Mouse (Mus musculus) testis, postnatal 10 days (tissue): ENCODE measurements at regions not wholly inside any gene's neighbourhood (a gene's known extent, or its start where the extent isn't known, plus 50 kb on each side); places are given as distances from the start of the nearest gene placed in this dataset.

ENCODE experiments used
- DNase-seq: peaks from one replicate; pipeline ENCODE4 v3.0.0; 2021; ENCODE audit warnings: low spot score

DNA sequence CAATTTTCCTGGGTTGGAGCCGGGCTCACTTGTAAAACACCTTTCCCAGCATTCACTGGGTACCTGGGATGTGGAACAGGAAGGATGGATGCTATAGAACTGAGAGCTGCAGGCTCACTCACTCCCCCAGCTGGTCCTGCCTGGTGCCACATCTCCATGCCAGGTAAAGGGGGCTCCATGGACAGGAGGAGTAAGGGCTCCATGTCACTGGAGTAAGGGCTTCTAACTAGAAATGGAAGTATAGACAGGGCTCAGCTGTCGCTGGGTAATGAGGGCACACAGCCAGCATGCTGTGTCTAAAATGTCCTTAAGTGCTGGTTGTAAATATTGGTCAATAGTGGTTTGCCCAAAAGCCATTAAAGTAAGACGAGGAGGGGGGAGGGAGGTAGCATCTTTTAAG, 99.4 kb upstream of the Gpr12 start:
- DNase-seq, result no peak

DNA sequence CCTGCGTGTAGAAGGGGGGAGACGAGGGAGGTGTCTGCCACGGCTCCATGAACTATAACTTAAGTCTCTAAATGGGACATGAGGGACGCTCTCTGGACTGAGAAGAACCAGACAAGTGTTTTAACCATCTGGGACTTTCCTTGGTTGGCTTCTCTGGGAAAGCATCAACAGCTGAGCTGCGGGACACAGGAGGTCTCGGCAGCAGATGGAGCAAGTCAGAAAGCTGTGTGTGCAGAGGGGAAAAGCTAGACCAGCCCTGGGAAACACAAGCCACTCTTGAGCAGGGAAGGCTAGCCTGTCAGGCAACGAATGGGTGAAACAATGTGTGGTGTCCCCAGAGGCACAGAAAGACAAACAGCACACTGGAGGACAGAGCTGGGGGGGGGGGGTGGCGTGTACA, 98.5 kb upstream of the Gpr12 start:
- DNase-seq, result no peak

DNA sequence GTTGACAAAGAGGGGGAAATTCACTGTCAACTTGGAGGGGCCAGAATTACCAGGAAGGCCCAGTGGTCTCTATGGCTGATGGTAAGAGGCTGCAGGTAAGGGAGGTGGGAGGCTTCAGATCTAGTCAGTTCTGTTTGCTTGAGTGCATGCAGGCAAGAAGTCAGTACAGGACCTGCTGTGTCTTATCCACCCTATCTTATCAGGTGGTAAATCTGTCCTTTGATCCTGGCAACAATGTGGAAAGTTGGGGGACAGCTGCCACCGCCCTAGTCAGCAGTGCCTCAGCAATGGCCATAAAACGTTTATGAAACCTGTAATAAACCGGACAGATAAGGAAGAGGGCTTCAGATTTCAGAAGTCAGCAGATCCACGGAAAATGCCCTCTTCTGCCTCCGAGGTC, 97.9 kb upstream of the Gpr12 start:
- DNase-seq, result no peak

DNA sequence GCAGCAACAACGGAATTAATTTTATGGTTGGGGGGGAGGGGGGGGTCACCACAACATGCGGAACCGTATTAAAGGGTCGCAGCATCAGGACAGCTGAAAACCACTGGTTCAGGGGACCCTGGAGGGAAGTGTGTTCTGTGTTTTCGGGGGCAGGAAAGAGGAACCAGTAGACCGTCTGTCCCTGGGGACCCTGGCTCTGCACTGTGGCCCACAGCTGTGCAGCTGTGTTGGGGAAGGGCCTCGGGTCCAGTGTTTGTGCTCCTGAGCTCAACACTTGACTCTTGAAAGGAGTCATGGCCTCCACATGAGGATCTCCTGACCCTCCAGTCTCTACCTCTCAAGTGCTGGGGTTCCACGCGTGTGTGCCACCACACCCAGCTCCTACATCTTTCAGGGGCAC, 96.5 kb upstream of the Gpr12 start:
- DNase-seq, result no peak

DNA sequence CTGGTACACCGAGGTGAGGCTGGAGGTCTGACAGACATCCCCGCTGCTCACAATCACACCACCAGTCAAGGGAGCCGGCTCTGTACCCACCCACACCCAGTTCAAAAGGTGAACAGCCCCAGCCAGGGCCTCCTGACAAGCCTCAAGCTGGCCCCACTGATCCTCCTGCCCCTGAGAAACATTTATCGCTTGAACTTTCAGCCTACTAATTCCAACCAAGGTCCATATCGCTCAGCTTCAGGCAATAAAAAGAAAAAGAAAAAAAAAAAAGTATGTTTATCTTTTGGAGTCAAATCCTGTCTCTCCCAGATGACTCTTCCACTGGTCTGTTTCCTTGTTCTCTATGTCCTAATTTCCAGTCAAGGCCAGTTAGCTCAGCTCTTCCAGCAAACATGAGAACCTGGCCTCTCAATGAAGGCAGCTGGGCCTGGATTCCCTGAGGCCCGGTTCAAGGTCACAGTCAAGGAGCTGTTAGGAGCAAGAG, 94.2 kb upstream of the Gpr12 start:
- no peak for DNase-seq

DNA sequence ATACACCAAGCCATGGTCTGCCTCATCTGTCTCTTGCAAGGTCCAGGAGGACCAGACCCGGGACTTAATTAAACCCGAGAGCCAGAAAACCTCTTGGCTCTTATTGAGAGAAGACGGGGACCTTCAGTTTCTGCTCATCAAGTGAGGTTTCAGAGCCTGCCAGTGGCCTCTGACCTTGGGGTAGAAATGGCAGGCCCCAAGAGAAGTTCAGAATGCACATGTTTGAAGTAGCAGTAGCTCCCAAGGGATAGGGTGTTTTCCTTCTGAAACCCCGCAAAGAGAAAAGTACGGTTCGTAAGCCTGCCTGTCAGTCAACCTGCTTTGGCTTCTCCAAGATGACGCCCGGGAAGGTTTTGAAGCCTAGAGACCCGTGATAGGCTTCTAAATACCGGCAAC, 93.7 kb upstream of the Gpr12 start:
- DNase-seq, result no peak

DNA sequence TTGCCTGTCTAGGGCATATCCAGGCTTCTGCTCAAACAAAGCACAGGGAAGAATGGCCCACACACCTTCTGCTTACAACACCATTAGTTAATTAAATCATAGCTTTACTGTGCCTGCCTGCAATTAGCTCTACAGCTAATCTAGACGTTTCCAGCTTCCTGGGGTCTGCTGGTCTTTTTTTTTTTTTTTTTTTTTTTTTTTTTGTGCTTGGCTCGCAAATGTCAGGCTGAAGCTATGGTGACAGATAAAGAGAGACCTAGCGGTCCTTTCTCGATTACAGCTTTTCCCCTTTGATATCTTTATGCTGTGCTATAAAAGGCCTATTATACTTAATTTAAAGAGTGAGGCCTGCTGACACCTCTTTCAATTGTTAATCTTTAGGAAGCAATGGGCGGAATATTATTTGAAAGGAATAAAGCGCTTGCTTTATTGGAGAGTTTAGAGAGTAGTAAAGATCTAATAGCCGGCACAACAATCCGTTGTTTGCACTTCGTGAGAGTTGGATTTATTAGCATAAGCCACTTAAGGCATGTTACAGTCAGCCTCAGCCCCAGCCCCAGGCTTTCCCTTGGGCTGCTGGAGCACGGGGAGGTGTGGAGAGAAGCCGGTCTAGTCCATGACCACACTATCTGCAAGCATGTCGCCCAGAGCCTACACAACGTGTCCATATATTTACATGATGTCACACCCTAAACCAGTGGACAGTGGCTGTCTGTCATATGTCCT, 93.2 kb upstream of the Gpr12 start:
- DNase-seq, result no peak

DNA sequence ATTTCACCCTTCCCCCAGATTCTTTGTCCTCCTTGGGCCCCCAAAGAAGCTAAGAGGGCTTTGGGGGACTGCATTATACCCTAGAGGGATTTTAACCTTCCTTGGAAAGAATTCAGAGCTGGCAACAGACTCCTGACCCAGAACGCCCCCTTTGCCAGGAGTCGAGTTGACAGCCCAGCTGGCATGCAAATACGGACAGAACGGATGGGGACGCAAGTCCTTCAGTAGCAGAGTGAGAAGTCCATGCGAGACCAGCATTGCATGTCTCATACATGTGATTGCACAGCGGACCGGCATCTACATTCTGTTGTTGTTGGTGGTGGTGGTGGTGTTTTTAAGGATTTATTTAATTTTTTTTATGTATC, 92.1 kb upstream of the Gpr12 start:
- no peak for DNase-seq

DNA sequence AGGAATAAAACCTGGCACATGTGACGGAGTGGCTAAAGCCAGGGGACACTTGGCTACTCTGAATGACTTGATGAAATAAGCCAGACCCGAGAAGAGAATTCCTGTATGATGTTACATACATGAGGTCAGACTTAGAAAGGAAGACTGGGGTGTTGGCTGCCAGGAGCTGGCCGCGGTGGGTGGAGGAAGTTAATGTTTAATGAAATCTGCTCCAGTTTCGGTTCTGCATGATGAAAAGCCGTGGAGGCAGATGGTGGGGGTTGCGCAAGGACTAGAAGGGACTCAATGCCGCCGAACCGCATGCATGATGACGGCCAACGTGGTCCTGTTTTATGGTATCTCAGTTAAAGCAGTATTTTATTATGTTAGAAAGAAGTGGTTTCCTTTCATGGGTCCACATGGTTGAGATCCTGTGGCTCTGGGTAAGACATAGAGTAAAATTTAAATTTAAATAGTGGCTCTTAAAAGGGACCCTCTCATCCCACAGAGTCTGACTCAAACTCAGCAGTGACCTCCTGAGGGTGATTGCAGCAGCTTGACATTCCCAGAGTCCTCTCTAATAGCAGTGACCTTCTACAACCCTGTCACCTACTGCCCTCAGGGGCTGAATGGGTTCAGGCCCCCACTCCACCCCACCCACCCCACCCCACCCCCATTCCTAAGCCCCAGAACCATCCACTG, 91.6 kb upstream of the Gpr12 start:
- no peak for DNase-seq

DNA sequence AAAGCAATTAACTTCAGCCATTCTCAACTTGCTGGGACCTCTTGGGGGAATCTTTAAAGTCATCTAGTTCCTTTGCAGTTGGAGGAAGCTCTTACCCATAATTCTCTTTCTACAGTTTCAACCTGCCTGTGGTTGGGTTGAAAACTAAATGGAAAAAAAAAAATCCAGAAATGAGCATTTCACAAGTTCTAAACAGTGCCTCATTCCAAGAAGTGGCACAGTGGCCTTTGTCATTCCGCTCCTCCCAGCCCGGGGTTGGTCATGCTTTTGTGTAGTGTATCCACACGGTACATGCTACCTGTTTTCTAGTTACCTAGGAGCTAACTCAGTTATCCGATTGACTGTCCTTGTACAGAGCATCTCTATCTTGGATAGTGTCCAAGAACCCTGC, 90.8 kb upstream of the Gpr12 start:
- DNase-seq, result no peak

DNA sequence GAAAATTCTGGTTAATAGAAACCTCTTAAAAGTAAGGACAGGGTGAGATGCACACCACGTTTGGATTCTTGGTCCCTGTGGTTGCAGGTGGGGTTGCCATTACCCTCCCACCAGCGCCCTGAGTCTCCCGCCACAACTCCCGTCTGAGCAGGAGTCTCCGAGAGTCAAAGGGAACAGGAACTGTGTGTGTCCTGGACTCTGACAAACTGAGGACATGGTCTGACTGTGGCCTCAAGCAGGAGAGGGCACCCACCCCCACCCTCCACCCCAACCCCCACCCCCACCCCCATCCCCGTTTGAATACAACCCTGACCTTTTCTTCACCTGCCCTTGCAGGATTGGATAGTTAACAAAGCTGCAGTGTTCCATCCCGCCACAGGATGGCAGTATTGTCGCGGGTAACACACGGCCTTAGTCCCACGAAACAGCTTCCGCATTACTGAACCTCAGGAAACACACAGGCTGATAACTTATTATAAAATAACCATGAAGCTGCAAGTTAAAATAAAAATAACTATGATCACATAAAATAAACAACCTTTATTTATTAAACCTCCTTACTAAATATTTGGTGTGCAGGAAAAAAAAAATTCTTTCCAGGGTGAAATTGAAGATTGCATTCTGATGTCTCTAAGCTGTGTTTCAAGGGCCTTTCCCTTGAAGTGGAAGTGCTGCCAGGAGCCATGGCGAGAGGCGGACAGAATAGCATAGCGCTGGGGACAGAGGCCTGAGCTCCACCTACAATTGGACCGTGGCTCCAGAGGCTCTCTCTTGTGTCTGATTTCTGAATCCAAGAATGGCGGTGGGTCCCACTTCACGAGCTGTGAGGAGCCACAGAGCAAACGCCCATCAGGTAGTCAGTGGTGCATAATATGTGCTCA, 90.2 kb upstream of the Gpr12 start:
- DNase-seq, result peak; percentile 79

DNA sequence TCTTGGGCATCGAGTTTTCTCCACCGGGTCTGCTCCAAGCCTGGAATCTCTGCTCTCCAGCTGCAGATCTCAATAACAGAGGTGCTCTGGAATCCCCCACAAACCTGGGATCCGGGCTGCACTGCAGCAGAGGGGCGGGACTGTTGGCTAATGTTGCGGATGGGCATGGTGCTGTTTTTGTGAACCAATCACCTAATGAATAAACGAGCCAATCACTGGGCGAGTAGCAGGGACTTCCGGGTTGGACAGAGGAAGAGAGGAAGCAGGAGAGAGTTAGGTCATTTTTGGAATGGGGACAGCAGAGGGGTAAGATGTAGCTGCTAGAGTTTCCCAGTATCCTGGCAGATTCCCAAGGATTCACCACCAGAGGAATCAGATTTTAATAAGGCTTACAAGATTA, 76.7 kb upstream of the Gpr12 start:
- DNase-seq, result no peak

DNA sequence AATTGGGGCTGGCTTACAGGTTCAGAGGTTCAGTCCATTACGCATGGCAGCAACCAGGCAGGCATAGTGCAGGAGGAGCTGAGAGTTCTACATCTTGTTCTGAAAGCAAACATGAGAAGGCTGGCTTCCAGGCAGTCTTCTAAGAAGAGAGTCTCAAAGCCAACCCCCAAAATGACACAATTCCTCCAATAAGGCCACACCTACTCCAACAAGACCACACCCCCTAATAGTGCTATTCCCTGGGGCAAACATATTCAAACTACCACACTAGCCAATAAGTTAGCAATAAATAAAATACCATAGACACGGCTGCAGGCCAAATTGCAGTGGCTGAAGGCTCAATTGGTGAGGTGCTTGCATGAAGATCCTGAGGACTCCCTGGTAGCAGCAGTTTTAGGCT, 72.2 kb upstream of the Gpr12 start:
- no peak for DNase-seq

DNA sequence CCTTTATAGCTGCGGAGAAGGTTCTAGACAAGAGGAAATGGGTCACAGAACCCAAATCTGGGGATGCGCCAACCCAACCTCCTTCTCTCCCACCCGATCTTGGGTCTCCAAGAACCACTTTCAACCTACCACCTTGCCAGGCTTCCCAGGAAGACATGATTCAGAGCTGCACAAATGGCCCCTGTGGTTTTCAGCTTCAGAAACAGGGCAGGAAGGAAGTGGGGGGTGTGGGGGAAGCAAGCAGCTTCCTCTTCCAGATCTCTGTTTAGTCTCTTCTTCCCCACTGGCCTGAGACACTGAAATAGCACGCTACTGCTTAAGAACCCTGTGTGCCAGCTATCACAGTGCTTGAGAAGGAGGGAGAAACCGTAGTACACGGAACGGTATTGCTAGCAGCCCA, 70.4 kb upstream of the Gpr12 start:
- DNase-seq, result no peak

DNA sequence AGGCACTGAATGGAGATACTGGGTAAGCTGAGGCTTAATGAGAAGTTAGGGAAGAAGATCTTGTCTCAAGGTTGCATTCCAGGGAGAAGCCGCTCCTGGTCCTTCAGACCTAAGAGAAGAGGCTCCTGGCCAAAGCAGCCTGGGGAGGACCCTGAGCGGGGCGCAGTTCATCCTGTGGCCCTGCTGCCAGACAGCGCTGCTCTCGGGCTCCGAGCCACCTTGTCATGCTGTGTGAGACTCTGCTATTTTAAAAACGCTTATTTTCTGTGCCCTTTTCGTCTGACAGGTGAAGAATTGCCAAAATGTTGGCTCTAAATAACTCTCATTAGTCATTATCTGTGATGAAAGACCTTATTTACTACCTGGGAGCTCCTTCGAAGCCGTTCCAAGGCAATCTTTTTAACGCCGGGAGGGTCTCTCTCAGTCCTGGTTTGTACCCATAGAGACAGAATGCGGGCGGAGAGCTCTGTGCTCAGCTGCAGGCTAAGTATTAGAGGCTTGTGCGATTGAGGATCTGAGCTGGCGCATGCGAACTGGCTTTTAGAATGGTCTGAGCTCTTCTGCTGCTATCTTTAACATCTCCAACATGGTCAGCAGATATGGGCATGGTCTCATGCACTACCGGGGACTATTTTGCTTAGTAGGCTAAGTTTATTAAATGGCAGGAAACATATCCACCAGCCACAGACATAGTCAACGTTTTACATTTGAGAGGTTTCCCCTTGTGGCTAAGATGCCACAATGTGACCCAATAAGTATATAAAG, 68.8 kb upstream of the Gpr12 start:
- no peak for DNase-seq

DNA sequence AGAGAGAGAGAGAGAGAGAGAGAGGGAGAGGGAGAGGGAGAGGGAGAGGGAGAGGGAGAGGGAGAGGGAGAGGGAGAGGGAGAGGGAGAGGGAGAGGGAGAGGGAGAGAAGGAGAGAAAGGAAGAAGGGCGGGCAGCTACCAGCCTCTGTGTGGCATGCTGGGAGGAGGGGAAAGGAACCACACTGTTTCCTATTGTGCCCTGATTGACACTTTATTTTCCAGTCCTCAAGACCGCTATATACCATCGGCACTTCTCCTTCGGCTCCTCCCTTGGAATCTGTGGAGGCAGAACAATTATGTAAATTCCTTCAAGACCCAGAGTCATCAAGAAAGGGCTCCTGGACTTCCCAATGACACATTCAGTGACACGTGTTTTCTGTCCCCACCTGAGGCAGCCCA, 67.8 kb upstream of the Gpr12 start:
- DNase-seq, result no peak

DNA sequence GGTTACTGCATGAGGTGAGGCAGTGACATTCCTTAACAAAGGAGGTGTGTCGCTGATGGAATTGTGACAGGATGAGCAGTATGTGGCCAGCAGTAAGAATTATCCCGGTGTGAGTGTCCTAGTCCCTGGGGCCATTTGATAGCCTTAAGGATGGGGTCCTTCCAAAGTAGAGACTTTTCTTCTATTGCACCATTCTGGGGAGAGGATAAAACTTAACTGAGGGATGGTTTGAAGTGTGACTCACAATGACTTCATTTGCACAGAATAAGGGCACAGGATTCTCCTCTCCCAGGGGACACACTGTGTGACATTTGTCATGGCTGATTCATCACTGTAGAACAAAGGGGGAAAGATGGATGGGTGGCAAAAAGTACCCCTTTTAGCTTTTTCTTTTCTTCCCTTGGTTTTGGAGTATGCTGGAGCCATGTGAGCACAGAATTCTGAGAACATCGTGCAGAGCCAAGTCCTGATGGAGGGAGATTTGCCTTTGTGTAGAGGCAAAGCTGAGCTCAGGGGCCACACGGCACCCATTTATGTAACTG, 63.6 kb upstream of the Gpr12 start:
- DNase-seq, result no peak

DNA sequence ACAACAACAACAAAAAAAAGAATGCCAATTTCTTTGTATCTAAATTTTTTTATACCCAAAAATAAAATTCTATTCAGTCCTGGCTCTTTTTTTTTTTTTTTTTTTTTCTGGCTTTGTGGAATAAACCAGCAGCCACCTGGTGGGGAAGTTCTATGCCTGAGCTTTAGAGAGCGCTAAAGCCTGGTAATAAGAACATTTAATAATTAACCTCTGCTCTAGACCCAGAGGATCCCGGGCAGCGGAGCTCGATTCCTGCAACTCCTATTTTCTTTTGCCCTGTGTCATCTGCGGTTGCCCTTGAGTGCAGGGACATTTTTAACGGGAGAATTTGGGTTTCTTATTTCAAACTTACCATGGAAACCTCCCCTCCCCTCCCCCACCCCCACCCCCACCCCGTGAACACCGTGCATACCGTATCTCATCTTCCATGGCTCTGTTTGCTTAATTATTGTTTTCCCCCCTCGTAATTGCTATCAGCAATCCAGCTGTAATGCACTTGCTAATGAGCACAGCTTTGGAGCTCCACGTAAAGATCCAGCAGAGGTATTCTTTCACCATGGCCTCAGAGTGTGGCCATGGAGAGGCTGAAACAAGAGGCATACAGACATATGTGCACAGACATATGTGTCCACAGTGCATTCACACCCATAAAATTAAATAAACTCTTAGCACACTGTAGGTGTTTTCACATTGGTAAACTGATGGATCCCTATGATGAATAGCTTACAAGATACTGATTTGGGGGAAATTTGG, 62.8 kb upstream of the Gpr12 start:
- DNase-seq, result no peak

DNA sequence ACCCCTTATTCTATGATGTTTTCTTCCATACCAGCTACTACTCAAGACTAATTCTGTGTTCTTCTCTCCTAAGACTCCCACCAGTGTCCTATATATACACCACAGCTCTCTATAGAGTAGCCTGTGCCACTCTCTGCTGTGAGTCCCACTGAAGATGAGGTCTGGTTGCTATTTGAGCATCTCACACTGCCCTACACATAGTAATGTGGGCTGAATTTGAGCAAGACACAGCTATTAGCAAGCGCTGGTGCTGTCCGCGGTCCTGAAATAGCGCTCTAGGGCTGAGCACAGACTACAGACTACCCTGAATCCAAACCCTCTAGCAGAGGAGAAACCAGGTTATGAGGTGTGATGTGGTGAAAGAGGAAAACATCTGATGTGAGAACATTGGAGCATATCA, 59.5 kb upstream of the Gpr12 start:
- DNase-seq, result peak; percentile 90

DNA sequence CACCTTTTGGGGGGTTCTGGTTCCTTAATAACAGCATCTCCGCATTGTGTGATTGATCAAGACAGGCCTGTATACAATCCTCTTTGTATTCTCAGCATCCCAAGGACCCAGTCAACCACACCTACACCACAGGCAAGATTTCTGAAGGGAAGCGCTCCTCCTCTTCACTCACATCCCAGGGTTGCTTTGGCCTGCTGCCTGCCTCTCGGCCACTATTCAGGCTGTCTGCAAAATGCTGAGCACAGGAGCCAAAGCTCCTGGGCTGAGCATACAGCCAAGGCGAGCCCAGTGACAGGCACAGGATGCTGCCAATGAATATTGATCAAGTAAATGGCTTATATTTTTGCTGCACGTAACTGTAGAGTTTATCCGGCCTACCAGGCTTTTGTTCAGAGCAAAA, 56.9 kb upstream of the Gpr12 start:
- no peak for DNase-seq

DNA sequence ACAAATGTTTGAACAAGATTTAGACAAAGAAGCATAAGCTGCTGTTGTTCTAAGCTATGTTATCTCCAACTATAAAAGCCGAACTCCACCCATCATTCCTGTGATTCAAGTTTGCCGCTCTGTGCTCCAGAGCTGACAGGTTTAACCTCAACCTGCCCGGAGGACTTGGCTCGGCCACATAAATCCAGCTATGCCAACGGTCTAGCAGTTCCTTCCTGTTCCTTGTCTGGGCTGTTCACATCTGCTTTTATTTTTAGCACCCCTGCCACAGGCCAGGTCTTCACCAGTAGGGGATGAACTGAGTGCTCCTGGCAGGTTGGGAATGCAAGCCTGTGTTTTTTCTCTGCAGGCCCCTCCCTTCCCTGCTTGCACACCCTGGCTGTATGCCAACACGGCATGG, 51.8 kb upstream of the Gpr12 start:
- no peak for DNase-seq
